Mouse (Mus musculus): Measurements from ENCODE around the gene Hist1h4f.
A peak's percentile ranks its signal among the peaks of the same experiment; 100 is the strongest.
"Not testable (repeated sequence)": the region's sequence is repeated elsewhere in the genome, so short reads cannot be mapped to it uniquely, and the experiment has no call there.

Gene Hist1h4f

GRCm38 (mm10) chr13:23554925-23555838 lies 3.7 kb upstream of the Hist1h4f start:
- peak; percentile 82 for DNase-seq (ENCODE audit: low read depth, low spot score)

- DNase-seq (ENCODE audit: low read depth, low spot score) = no peak
These were observed 2.9 kb upstream of the Hist1h4f start for GRCm38 (mm10) chr13:23554393-23554792.

- no peak for DNase-seq (ENCODE audit: low read depth, low spot score)
These were observed 1.5 kb upstream of the Hist1h4f start, which contains the start of gene Hist1h1d for GRCm38 (mm10) chr13:23552962-23553361. TSS of gene Hist1h1d (plus strand) at chr13:23553262.

- no peak for DNase-seq (ENCODE audit: low read depth, low spot score)
These were observed 775 bp upstream of the Hist1h4f start for GRCm38 (mm10) chr13:23551931-23552914.

GRCm38 (mm10) chr13:23550761-23551145 lies 695 bp downstream of the Hist1h4f start:
- peak; percentile 11 for DNase-seq (ENCODE audit: low read depth, low spot score)

GRCm38 (mm10) chr13:23546694-23547093 lies 4.8 kb downstream of the Hist1h4f start:
- DNase-seq (ENCODE audit: low read depth, low spot score) = no peak

GRCm38 (mm10) chr13:23544787-23545120 lies 6.7 kb downstream of the Hist1h4f start:
- peak; percentile 41 for DNase-seq (ENCODE audit: low read depth, low spot score)

- DNase-seq (ENCODE audit: low read depth, low spot score) = peak; percentile 91
These were observed 7.3 kb downstream of the Hist1h4f start, which contains the start of gene Hist1h3f for GRCm38 (mm10) chr13:23543965-23544786. TSS of gene Hist1h3f (plus strand) at chr13:23544052.

- DNase-seq (ENCODE audit: low read depth, low spot score) = peak; percentile 93
These were observed 8.3 kb downstream of the Hist1h4f start, which contains the start of gene Hist1h2bh for GRCm38 (mm10) chr13:23542999-23543607. TSS of gene Hist1h2bh (minus strand) at chr13:23543392.

- not testable (repeated sequence) for DNase-seq (ENCODE audit: low read depth, low spot score)
These were observed 9.0 kb downstream of the Hist1h4f start for GRCm38 (mm10) chr13:23542225-23542980.

- DNase-seq (ENCODE audit: low read depth, low spot score) = no peak
These were observed 10.0 kb downstream of the Hist1h4f start for GRCm38 (mm10) chr13:23541497-23541896.

GRCm38 (mm10) chr13:23539821-23540220 lies 11.6 kb downstream of the Hist1h4f start:
- DNase-seq (ENCODE audit: low read depth, low spot score) = not testable (repeated sequence)

GRCm38 (mm10) chr13:23538249-23538648 lies 13.2 kb downstream of the Hist1h4f start:
- no peak for DNase-seq (ENCODE audit: low read depth, low spot score)

- no peak for DNase-seq (ENCODE audit: low read depth, low spot score)
These were observed 14.3 kb downstream of the Hist1h4f start for GRCm38 (mm10) chr13:23537006-23537710.

GRCm38 (mm10) chr13:23536076-23536822 lies 15.2 kb downstream of the Hist1h4f start:
- DNase-seq (ENCODE audit: low read depth, low spot score) = no peak

- DNase-seq (ENCODE audit: low read depth, low spot score) = peak; percentile 92
These were observed 16.0 kb downstream of the Hist1h4f start, which contains the start of gene Hist1h3g for GRCm38 (mm10) chr13:23535137-23536075. TSS of gene Hist1h3g (plus strand) at chr13:23535422.
